ENCODE assay signal across 14 mouse cellular contexts in the genomic region with DNA sequence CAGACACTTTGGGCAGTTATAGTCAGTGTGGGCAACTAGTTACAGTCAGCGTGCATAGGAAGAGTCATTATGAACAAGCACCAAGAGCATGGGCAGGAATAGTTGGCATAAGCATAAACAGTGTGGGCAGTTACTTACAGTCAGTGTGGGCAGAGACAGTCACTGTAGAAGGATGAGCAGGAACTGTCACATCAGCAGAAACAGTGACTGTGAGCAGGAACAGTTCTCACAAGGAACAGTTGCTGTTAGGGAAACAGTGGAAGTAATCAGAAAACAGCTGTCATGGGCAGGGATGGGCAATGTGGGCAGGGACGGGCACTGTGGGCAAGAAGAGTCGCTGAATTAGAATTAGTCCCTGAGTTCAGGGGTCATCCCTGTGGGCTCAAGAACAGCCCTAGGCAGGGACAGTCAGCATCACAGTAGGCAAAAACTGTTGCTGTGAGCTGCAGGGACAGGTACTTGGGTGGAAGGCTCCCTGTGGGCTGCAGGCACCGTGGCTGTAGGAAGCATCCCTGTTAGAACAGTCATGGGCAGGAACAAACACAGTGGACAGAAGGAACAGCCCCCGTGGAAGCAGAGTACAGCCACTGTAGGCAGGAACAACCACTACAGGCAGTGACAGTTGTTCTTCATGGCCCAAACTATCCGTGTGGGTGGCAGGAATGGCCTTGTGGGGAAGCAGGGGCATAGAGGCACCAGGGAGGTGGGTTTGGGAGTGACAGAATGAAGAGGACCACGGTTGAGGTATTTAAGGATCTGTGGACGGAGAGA. TPM values are rescaled to one million over a fixed set of nuclear protein-coding genes. Genes with fewer than 3 reads are reported as not detected.
A peak's percentile ranks its signal among the peaks of the same experiment; 100 is the strongest.
DNase-seq lines count a peak whose midpoint lies in the region; ATAC-seq and TF ChIP-seq lines count a peak whose summit lies in the region.
"Had no signal": no experiment of that assay in that cellular context is flagged by ENCODE, and none has a peak within 500 bp of the region (broad histone marks: within the 10 kb centered on the region; RNA-seq: fewer than 3 reads in every experiment).

No protein-coding gene starts in this region.

- no peaks in the 10 kb centered on the region for H3K36me3 ChIP-seq in heart, postnatal 0 days (replicated peaks; ENCODE audit: control insufficient read depth, insufficient read depth, low read length)
- peaks cover 46% of the 10 kb centered on the region for H3K36me3 ChIP-seq in megakaryocyte, embryonic 14.5 days (replicated peaks; ENCODE audit: low read length)
- H3K36me3 ChIP-seq in embryonic facial prominence, embryonic 10.5 days (replicated peaks): no peaks in the 10 kb centered on the region
- H3K36me3 ChIP-seq in liver, embryonic 15.5 days (replicated peaks): no peaks in the 10 kb centered on the region
- H3K36me3 ChIP-seq: forebrain, embryonic 12.5 days; hindbrain, embryonic 15.5 days had no signal

- WGBS in heart, postnatal 0 days: 65% methylated on average over 8 of the region's 8 CpGs
- 82% methylated on average over 8 of the region's 8 CpGs for WGBS in embryonic facial prominence, embryonic 10.5 days
- WGBS in liver, embryonic 15.5 days (ENCODE audit: insufficient replicate concordance): 30% methylated on average over 8 of the region's 8 CpGs

- no peaks in the 10 kb centered on the region for H3K4me1 ChIP-seq in heart, postnatal 0 days (ENCODE audit: control insufficient read depth, insufficient read depth)
- H3K4me1 ChIP-seq in megakaryocyte, embryonic 14.5 days: peaks cover 81% of the 10 kb centered on the region
- H3K4me1 ChIP-seq in embryonic facial prominence, embryonic 10.5 days: peaks cover 24% of the 10 kb centered on the region
- peaks cover 72% of the 10 kb centered on the region for H3K4me1 ChIP-seq in liver, embryonic 15.5 days (replicated peaks)

- TF ChIP-seq EP300 in heart, postnatal 0 days (IDR thresholded peaks at IDR 0.05; ENCODE audit: low read depth): no peak

- no peaks in the 10 kb centered on the region for H3K9me3 ChIP-seq in heart, postnatal 0 days (replicated peaks; ENCODE audit: control insufficient read depth, low read length)
- H3K9me3 ChIP-seq in megakaryocyte, embryonic 14.5 days: no peaks in the 10 kb centered on the region
- no peaks in the 10 kb centered on the region for H3K9me3 ChIP-seq in embryonic facial prominence, embryonic 10.5 days
- H3K9me3 ChIP-seq in liver, embryonic 15.5 days (replicated peaks): no peaks in the 10 kb centered on the region
- H3K9me3 ChIP-seq: forebrain, embryonic 12.5 days; hindbrain, embryonic 15.5 days had no signal

- H3K4me3 ChIP-seq in heart, postnatal 0 days (ENCODE audit: low read depth, low read length): no peak overlapping the region
- peak overlapping the region; percentile 89 for H3K4me3 ChIP-seq in megakaryocyte, embryonic 14.5 days (replicated peaks)
- no peak overlapping the region for H3K4me3 ChIP-seq in embryonic facial prominence, embryonic 10.5 days
- H3K4me3 ChIP-seq in liver, embryonic 15.5 days (replicated peaks): peak overlapping the region; percentile 49
- H3K4me3 ChIP-seq: forebrain, embryonic 12.5 days; hindbrain, embryonic 15.5 days; left cerebral cortex, adult 2 months; myocyte had no signal

- peak overlapping the region; percentile 13; the same call in 1 of the 2 replicates for H3K27ac ChIP-seq in heart, postnatal 0 days (ENCODE audit: low read depth)
- peak overlapping the region; percentile 54 for H3K27ac ChIP-seq in embryonic facial prominence, embryonic 10.5 days (replicated peaks)
- H3K27ac ChIP-seq in liver, embryonic 15.5 days (replicated peaks): peak overlapping the region; percentile 83
- H3K27ac ChIP-seq: forebrain, embryonic 12.5 days; hindbrain, embryonic 15.5 days; left cerebral cortex, adult 2 months had no signal

- no peak for DNase-seq in heart, postnatal 0 days (ENCODE audit: low spot score)
- no peak for DNase-seq in heart, postnatal 4 days
- DNase-seq in embryonic facial prominence, embryonic 10.5 days (ENCODE audit: low spot score): no peak
- no peak for DNase-seq in right cerebral cortex, postnatal 25 days
- DNase-seq: adrenal gland, postnatal 14 days; cerebellum, adult 11 months; right cerebral cortex, postnatal 4 days had no signal

- no peak overlapping the region for H3K4me2 ChIP-seq in heart, postnatal 0 days (ENCODE audit: low read depth, low read length)
- H3K4me2 ChIP-seq in liver, embryonic 15.5 days: peak overlapping the region; percentile 62
- H3K4me2 ChIP-seq: forebrain, embryonic 12.5 days; hindbrain, embryonic 15.5 days had no signal

- no peak for ATAC-seq in heart, postnatal 0 days (ENCODE audit: insufficient read depth, low read depth)
- no peak for ATAC-seq in megakaryocyte, adult 5-6 weeks (ENCODE audit: poor library complexity, severe bottlenecking)
- ATAC-seq in liver, embryonic 15.5 days (ENCODE audit: insufficient read depth): peak; percentile 49

- H3K9ac ChIP-seq in heart, postnatal 0 days (replicated peaks; ENCODE audit: low read depth, low read length): no peak overlapping the region
- H3K9ac ChIP-seq in liver, embryonic 15.5 days: peak overlapping the region; percentile 54
- H3K9ac ChIP-seq: forebrain, embryonic 12.5 days; hindbrain, embryonic 15.5 days had no signal

- TF ChIP-seq CTCF in heart, postnatal 0 days (IDR thresholded peaks at IDR 0.05; ENCODE audit: low read depth): no peak

- H3K27me3 ChIP-seq in heart, postnatal 0 days (ENCODE audit: control insufficient read depth, insufficient read depth, low read length): no peaks in the 10 kb centered on the region
- no peaks in the 10 kb centered on the region for H3K27me3 ChIP-seq in megakaryocyte, embryonic 14.5 days (replicated peaks)
- 0 out of 2 replicates have a peak, but pooled peaks cover 5% of the 10 kb centered on the region for H3K27me3 ChIP-seq in embryonic facial prominence, embryonic 10.5 days (replicated peaks; ENCODE audit: low read depth, poor library complexity, severe bottlenecking)
- 0 out of 2 replicates have a peak, but pooled peaks cover 3% of the 10 kb centered on the region for H3K27me3 ChIP-seq in liver, embryonic 15.5 days
- H3K27me3 ChIP-seq: hindbrain, embryonic 15.5 days had no signal

RNA-seq across cellular contexts. Expression of gene Tspan18, which starts 18.8 kb away (rescaled TPM):
- total RNA-seq in heart, postnatal 0 days (2014; rRNA removed; ENCODE audit: low replicate concordance): 64.4 and 66.2 TPM in 2 replicates
- polyA plus RNA-seq in heart, postnatal 0 days (2015; fragmentation: Nextera tagmentation; extraction: Ambion mirVana): 37.6 and 39.8 TPM in 2 replicates
- total RNA-seq in heart, postnatal 4 days (2021): 10 to 100 TPM; 60.2 to 64.7 TPM
- polyA plus RNA-seq in megakaryocyte, embryonic 14.5 days (2012; ENCODE audit: insufficient read depth, low replicate concordance): 8.8 and 11.6 TPM in 2 replicates
- total RNA-seq in megakaryocyte, adult 5-6 weeks (2015): 0.20 TPM in 1 of 2 replicates, not detected in the other
- total RNA-seq in megakaryocyte, adult 5-6 weeks (2017): 0.12 TPM in 1 of 2 replicates, not detected in the other
- 20.7 and 25.3 TPM in 2 replicates for polyA plus RNA-seq in embryonic facial prominence, embryonic 10.5 days (2016; fragmentation: Nextera tagmentation; extraction: Ambion mirVana)
- 2.7 TPM in 2 replicates for polyA plus RNA-seq in liver, embryonic 15.5 days (2015; fragmentation: Nextera tagmentation; extraction: Ambion mirVana)

Comparison
In these comparisons a context has a peak if more than half of its experiments do, and no peak if none do; other contexts are left out.
1. H3K27ac ChIP-seq: peak in every context shown above with its lines; median percentile 83 in liver, embryonic 15.5 days; 54 in embryonic facial prominence, embryonic 10.5 days; 13 in heart, postnatal 0 days.
2. H3K4me3 ChIP-seq: peak in megakaryocyte, embryonic 14.5 days (single experiment) and liver, embryonic 15.5 days (single experiment); none in heart, postnatal 0 days (single experiment) and embryonic facial prominence, embryonic 10.5 days (single experiment).